Mouse (Mus musculus): ENCODE results near the gene Gm21312. TPM values are rescaled to one million over a fixed set of nuclear protein-coding genes. Genes with fewer than 3 reads are reported as not detected.
"Not testable (repeated sequence)": the region's sequence is repeated elsewhere in the genome, so short reads cannot be mapped to it uniquely, and the experiment has no call there.

Gm21312 gene
- polyA plus RNA-seq (2016; fragmentation: Nextera tagmentation; extraction: Ambion mirVana), result not detected in 2 replicates

- H3K36me3 ChIP-seq (replicated peaks); H3K27ac ChIP-seq (replicated peaks); H3K9me3 ChIP-seq; H3K27me3 ChIP-seq (replicated peaks; ENCODE audit: low read depth, poor library complexity, severe bottlenecking); H3K4me3 ChIP-seq; H3K4me1 ChIP-seq; DNase-seq (ENCODE audit: low spot score): not testable (repeated sequence)
- no CpG with 5 or more reads among the region's 3 CpGs for WGBS
These were observed at the start of gene Gm21312 for GRCm38 (mm10) chr10:104176724-104177123. TSS of gene Gm21312 (plus strand) at chr10:104177024.

GRCm38 (mm10) chr10:104142687-104143086 lies 34.1 kb upstream of the Gm21312 start, which contains the start of gene Gm21293:
TSS of gene Gm21293 (plus strand) at chr10:104142987.
- not testable (repeated sequence) for H3K27ac ChIP-seq (replicated peaks); H3K36me3 ChIP-seq (replicated peaks); H3K9me3 ChIP-seq; DNase-seq (ENCODE audit: low spot score); H3K27me3 ChIP-seq (replicated peaks; ENCODE audit: low read depth, poor library complexity, severe bottlenecking); H3K4me1 ChIP-seq; H3K4me3 ChIP-seq
- WGBS, result no CpG with 5 or more reads among the region's 3 CpGs

DNA sequence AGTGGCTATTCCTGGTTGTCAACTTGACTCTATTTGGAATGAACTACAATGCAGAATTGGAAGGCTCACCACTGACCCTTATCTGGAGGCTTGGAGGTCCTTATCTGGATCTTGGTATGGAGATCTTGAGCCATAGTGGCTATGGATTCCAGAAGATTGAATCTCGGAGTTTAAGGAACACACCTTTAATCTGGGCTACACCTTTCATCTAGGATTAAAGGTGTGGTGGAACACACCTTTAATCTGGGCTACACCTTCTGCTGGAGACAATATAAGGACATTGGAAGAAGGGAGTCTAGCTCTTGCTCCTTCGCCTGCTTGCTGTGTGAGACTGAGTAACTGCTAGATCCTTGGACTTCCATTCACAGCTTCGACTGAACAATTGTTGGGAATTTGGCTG lies 25.6 kb upstream of the Gm21312 start, which contains the start of gene Gm6763:
Gene Gm6763 (plus strand): TSS at position 301 of the 400 bp plus-strand sequence.
- H3K36me3 ChIP-seq (replicated peaks); H3K4me3 ChIP-seq; DNase-seq (ENCODE audit: low spot score); H3K9me3 ChIP-seq; H3K27me3 ChIP-seq (replicated peaks; ENCODE audit: low read depth, poor library complexity, severe bottlenecking); H3K27ac ChIP-seq (replicated peaks); H3K4me1 ChIP-seq: not testable (repeated sequence)
- WGBS, result no CpG with 5 or more reads among the region's 3 CpGs

GRCm38 (mm10) chr10:104159706-104160105 lies 17.1 kb upstream of the Gm21312 start, which contains the start of gene Gm8764:
TSS of gene Gm8764 (plus strand) at chr10:104160006.
- H3K9me3 ChIP-seq; H3K4me1 ChIP-seq; H3K4me3 ChIP-seq; H3K27me3 ChIP-seq (replicated peaks; ENCODE audit: low read depth, poor library complexity, severe bottlenecking); H3K36me3 ChIP-seq (replicated peaks); H3K27ac ChIP-seq (replicated peaks); DNase-seq (ENCODE audit: low spot score): not testable (repeated sequence)
- whole genome bisulfite sequencing, result no CpG with 5 or more reads among the region's 3 CpGs

DNA sequence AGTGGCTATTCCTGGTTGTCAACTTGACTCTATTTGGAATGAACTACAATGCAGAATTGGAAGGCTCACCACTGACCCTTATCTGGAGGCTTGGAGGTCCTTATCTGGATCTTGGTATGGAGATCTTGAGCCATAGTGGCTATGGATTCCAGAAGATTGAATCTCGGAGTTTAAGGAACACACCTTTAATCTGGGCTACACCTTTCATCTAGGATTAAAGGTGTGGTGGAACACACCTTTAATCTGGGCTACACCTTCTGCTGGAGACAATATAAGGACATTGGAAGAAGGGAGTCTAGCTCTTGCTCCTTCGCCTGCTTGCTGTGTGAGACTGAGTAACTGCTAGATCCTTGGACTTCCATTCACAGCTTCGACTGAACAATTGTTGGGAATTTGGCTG lies 8.6 kb upstream of the Gm21312 start, which contains the start of gene Gm21304:
Gene Gm21304 (plus strand): TSS at position 301 of the 400 bp plus-strand sequence.
- not testable (repeated sequence) for H3K9me3 ChIP-seq; H3K36me3 ChIP-seq (replicated peaks); H3K4me1 ChIP-seq; DNase-seq (ENCODE audit: low spot score); H3K4me3 ChIP-seq; H3K27ac ChIP-seq (replicated peaks); H3K27me3 ChIP-seq (replicated peaks; ENCODE audit: low read depth, poor library complexity, severe bottlenecking)
- WGBS, result no CpG with 5 or more reads among the region's 3 CpGs

DNA sequence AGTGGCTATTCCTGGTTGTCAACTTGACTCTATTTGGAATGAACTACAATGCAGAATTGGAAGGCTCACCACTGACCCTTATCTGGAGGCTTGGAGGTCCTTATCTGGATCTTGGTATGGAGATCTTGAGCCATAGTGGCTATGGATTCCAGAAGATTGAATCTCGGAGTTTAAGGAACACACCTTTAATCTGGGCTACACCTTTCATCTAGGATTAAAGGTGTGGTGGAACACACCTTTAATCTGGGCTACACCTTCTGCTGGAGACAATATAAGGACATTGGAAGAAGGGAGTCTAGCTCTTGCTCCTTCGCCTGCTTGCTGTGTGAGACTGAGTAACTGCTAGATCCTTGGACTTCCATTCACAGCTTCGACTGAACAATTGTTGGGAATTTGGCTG lies 8.4 kb downstream of the Gm21312 start, which contains the start of gene Gm20765:
Gene Gm20765 (plus strand): TSS at position 301 of the 400 bp plus-strand sequence.
- not testable (repeated sequence) for H3K4me3 ChIP-seq; H3K9me3 ChIP-seq; DNase-seq (ENCODE audit: low spot score); H3K36me3 ChIP-seq (replicated peaks); H3K4me1 ChIP-seq; H3K27ac ChIP-seq (replicated peaks); H3K27me3 ChIP-seq (replicated peaks; ENCODE audit: low read depth, poor library complexity, severe bottlenecking)
- no CpG with 5 or more reads among the region's 3 CpGs for WGBS

GRCm38 (mm10) chr10:104193742-104194141 lies 16.9 kb downstream of the Gm21312 start, which contains the start of gene Gm4340:
TSS of gene Gm4340 (plus strand) at chr10:104194042.
- H3K9me3 ChIP-seq; H3K4me3 ChIP-seq; H3K36me3 ChIP-seq (replicated peaks); H3K27me3 ChIP-seq (replicated peaks; ENCODE audit: low read depth, poor library complexity, severe bottlenecking); H3K27ac ChIP-seq (replicated peaks); DNase-seq (ENCODE audit: low spot score); H3K4me1 ChIP-seq: not testable (repeated sequence)
- no CpG with 5 or more reads among the region's 3 CpGs for WGBS

- H3K27ac ChIP-seq (replicated peaks), result no peak overlapping the region
- no peaks in the 10 kb centered on the region for H3K27me3 ChIP-seq (replicated peaks; ENCODE audit: low read depth, poor library complexity, severe bottlenecking)
- 87% methylated on average over 1 of the region's 1 CpGs for WGBS
- no peaks in the 10 kb centered on the region for H3K36me3 ChIP-seq (replicated peaks)
- no peak for DNase-seq (ENCODE audit: low spot score)
- H3K4me3 ChIP-seq, result no peak overlapping the region
- H3K4me1 ChIP-seq, result no peaks in the 10 kb centered on the region
- no peaks in the 10 kb centered on the region for H3K9me3 ChIP-seq
These were observed 32.8 kb downstream of the Gm21312 start for GRCm38 (mm10) chr10:104209655-104210054.

DNA sequence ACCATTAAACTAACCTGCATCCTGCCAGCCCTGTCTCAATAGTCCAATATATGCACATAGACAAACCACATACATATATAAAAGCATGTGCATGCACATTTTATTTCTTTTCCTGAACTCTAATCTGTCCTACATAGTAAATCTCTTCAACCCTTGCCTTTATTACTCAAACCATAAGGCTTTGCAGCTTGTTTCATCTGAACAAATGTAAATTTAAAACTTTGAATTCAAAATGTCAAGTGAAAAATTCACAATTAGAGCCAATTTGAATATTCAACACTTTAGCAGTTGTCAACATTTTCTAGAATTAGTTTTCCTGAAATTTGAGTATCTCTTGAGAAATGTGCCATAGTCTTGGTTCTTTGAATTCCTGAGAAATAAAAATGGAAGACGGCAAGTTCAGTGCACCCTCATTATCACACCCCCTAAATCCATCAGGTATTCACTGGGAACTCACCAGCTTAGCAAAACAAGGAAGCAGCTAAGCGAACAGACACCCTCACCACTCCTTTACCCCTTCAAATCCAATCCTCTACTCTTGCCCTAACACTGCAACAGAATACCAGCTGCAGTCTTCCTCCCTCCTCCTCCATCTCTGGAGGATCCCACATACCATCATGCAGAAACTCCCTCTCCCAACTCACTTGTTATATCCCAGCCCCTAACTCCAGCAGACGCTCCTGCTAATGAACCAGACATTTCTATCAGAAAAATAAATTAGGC lies 33.6 kb downstream of the Gm21312 start:
- 79% methylated on average over 3 of the region's 3 CpGs for WGBS
- H3K9me3 ChIP-seq, result no peaks in the 10 kb centered on the region
- DNase-seq (ENCODE audit: low spot score), result no peak
- H3K4me1 ChIP-seq, result no peaks in the 10 kb centered on the region
- H3K4me3 ChIP-seq, result no peak overlapping the region
- H3K27me3 ChIP-seq (replicated peaks; ENCODE audit: low read depth, poor library complexity, severe bottlenecking), result no peaks in the 10 kb centered on the region
- H3K27ac ChIP-seq (replicated peaks), result no peak overlapping the region
- no peaks in the 10 kb centered on the region for H3K36me3 ChIP-seq (replicated peaks)

GRCm38 (mm10) chr10:104214527-104214926 lies 37.7 kb downstream of the Gm21312 start:
- H3K4me1 ChIP-seq, result no peaks in the 10 kb centered on the region
- no peak for DNase-seq (ENCODE audit: low spot score)
- 91% methylated on average over 5 of the region's 5 CpGs for WGBS
- no peaks in the 10 kb centered on the region for H3K9me3 ChIP-seq
- H3K27me3 ChIP-seq (replicated peaks; ENCODE audit: low read depth, poor library complexity, severe bottlenecking), result no peaks in the 10 kb centered on the region
- no peaks in the 10 kb centered on the region for H3K36me3 ChIP-seq (replicated peaks)
- H3K27ac ChIP-seq (replicated peaks), result no peak overlapping the region
- no peak overlapping the region for H3K4me3 ChIP-seq

- Histone ChIP-seq H3K27me3 (replicated peaks; ENCODE audit: low read depth, poor library complexity, severe bottlenecking) (no peaks in the 10 kb centered on the region), H3K36me3 (replicated peaks) (no peaks in the 10 kb centered on the region), H3K4me1 (no peaks in the 10 kb centered on the region), H3K27ac (replicated peaks) (no peak overlapping the region), H3K4me3 (no peak overlapping the region), H3K9me3 (no peaks in the 10 kb centered on the region)
- no peak for DNase-seq (ENCODE audit: low spot score)
- WGBS, result 92% methylated on average over 6 of the region's 6 CpGs
These were observed 43.6 kb downstream of the Gm21312 start for GRCm38 (mm10) chr10:104220303-104221021.
